Mouse (Mus musculus): ENCODE measurements around the gene Morf4l1. TPM values are rescaled to one million over a fixed set of nuclear protein-coding genes. Genes with fewer than 3 reads are reported as not detected.

Gene Morf4l1
- 33.7 and 49.2 TPM in 2 replicates for polyA plus RNA-seq (2012; rRNA removed)

GRCm38 (mm10) chr9:90114567-90115307 is at the start of gene Morf4l1:
Gene Morf4l1, minus strand, starts transcription at chr9:90114774.

DNA sequence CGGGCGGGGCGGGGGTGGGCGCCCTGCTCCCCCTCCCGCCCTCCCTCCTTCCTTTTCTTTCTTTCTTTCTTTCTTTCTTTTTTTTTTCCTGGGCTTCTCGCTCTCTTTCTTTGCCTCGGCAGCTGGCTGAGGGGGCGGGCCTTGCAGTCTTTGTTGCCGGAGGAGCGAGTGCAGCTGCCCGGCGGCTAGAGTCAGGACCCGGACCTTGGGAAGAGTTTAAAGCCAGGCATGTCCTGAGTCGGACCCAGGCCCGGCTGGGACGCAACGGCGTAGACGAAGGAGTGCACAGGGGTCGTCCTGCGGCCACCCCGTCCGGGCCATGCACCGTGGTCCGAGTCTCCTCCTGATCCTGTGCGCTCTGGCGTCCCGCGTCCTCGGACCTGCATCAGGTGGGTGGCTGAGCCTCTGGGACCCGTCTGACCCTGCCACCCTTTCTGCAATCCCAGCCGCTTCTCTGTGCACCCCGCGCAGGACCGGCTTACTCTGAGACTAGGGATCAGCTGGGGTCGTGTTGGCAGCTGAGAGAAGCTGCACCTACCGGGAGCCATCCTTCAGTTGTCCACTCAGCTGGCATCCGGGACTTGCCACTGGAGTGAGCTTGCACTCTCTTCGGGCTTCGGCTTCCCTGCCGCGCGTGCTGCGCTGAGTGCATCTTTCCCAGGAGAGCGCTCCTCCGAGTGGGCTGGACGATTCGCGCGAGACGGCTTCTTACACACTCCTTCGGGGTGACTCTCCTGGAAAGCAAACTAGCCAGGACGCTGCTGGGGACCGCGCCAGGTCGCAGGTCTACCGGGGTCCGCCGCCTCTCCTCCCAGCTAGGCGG is 48.6 kb upstream of the Morf4l1 start, which contains the start of gene Adamts7:
Gene Adamts7 (plus strand): TSS at position 144 of the 823 bp plus-strand sequence.

DNA sequence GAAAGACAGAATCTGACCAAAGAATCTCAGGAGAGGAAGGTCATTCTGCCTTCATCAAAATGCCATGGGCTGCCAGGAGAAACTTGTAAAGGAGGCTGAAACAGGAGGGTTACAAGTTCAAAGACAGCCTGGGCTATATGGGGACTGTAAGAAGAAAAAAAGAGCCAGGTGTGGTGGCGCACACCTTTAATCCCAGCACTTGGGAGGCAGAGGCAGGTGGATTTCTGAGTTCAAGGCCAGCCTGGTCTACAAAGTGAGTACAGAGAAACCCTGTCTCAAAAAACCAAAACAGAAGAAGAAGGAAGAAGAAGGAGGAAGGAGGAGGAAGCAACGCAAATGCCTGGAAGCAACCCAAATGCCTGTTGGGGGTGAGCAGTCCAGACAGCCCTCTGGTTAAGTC is 60.7 kb downstream of the Morf4l1 start, which contains the start of gene Ctsh:
Gene Ctsh (plus strand): TSS at position 301 of the 400 bp plus-strand sequence.

Other genes starting within 250 kb of the Morf4l1 start
- 0.03 TPM in 1 of 2 replicates, not detected in the other for gene Rasgrf1, start 204.9 kb downstream of the Morf4l1 start, polyA plus RNA-seq (2012; rRNA removed)
- gene Ctsh, start 60.6 kb downstream of the Morf4l1 start, polyA plus RNA-seq (2012; rRNA removed): 49.8 and 58.2 TPM in 2 replicates
- 9.5 and 10.3 TPM in 2 replicates for gene Adamts7, start 48.3 kb upstream of the Morf4l1 start, polyA plus RNA-seq (2012; rRNA removed)
- 21.3 and 23.5 TPM in 2 replicates for gene Tbc1d2b, start 156.0 kb upstream of the Morf4l1 start, polyA plus RNA-seq (2012; rRNA removed)

Data from colon, adult 2 months (tissue).